Mouse (Mus musculus) E14TG2a.4 (cell line): ENCODE measurements at regions not wholly inside any gene's neighbourhood (a gene's known extent, or its start where the extent isn't known, plus 50 kb on each side); places are given as distances from the start of the nearest gene placed in this dataset.

Experiments used
- CTCF ChIP-seq: conservative IDR thresholded peaks from 2 replicates; pipeline ENCODE4 v1.5.1; 2014; ENCODE audit warnings: low read length
- POU5F1 ChIP-seq: IDR thresholded peaks from 2 replicates; pipeline ENCODE4 v1.6.1; 2014; ENCODE audit warnings: low read length, borderline replicate concordance

- TF ChIP-seq CTCF (no peak), POU5F1 (no peak)
Measured at GRCm38 (mm10) chr1:166735545-166735944, 53.9 kb upstream of the Fmo9 start.
